Mouse (Mus musculus) left cerebral cortex, postnatal 25 days (tissue): Measurements from ENCODE around the gene Acbd4. TPM values are rescaled to one million over a fixed set of nuclear protein-coding genes. Genes with fewer than 3 reads are reported as not detected.

Experiments used
- DNase-seq, 2 experiments: peaks; one replicate each; pipeline ENCODE4 v3.0.0; 2022; ENCODE audit warnings: low spot score in 2 of 2, mixed read lengths in 1 of 2
- intact Hi-C: fragments of 180-260 bp; cut with DNase I; formaldehyde crosslinking; loops from one replicate; pipeline ENCODE4 v1.15.1; 2025
- total RNA-seq, 2 experiments: library from RNA; stranded (reverse); gene quantifications; 2 replicates each; pipeline ENCODE4 v1.2.3; 2021

The Acbd4 gene
- total RNA-seq, 2 experiments from 2014 or later: 68.9 to 70.7 TPM

- peak in 1 of 2 experiments; percentile 66 for DNase-seq
- intact Hi-C loops: no loop called here
Observed at GRCm38 (mm10) chr11:103080323-103081091, 21.0 kb upstream of the Acbd4 start.

- intact Hi-C loops: no loop called here
- DNase-seq: no peak
Observed at GRCm38 (mm10) chr11:103081631-103082030, 19.9 kb upstream of the Acbd4 start.

- DNase-seq: no peak
- intact Hi-C loops: no loop called here
Observed at GRCm38 (mm10) chr11:103093306-103093705, 8.2 kb upstream of the Acbd4 start.

GRCm38 (mm10) chr11:103093862-103094833 is 7.3 kb upstream of the Acbd4 start:
- intact Hi-C loops: no loop called here
- DNase-seq: no peak

- no peak for DNase-seq
- intact Hi-C loops: no loop called here
Observed at GRCm38 (mm10) chr11:103095107-103095670, 6.3 kb upstream of the Acbd4 start.

GRCm38 (mm10) chr11:103095801-103096200 is 5.7 kb upstream of the Acbd4 start:
- intact Hi-C loops: no loop called here
- no peak for DNase-seq

GRCm38 (mm10) chr11:103096979-103097894 is 4.2 kb upstream of the Acbd4 start:
- no peak for DNase-seq

GRCm38 (mm10) chr11:103098531-103099190 is 2.8 kb upstream of the Acbd4 start:
- intact Hi-C loops: no loop called here
- DNase-seq: no peak

More at GRCm38 (mm10) chr11:103096979-103097894, 4.2 kb upstream of the Acbd4 start:
- intact Hi-C loops: no loop called here

GRCm38 (mm10) chr11:103099352-103099940 is 2.0 kb upstream of the Acbd4 start:
- intact Hi-C loops: no loop called here
- DNase-seq: no peak

- intact Hi-C loops: no loop called here
- DNase-seq: no peak
Observed at GRCm38 (mm10) chr11:103100361-103100760, 1.1 kb upstream of the Acbd4 start.

GRCm38 (mm10) chr11:103101866-103102501 is 502 bp downstream of the Acbd4 start:
- DNase-seq: peak; percentile 77 to 90
- intact Hi-C loops: loop anchor here (1.0 to 2.0 kb wide), 3 partner anchors 13 to 225 kb away; no protein-coding TSS in a partner anchor

- intact Hi-C loops: loop anchor here (1.0 to 2.0 kb wide), 3 partner anchors 12 to 224 kb away; no protein-coding TSS in a partner anchor
- peak; percentile 96 to 98 for DNase-seq
Observed at GRCm38 (mm10) chr11:103102725-103103349, 1.4 kb downstream of the Acbd4 start.

- intact Hi-C loops: loop anchor here (2.0 kb wide), 1 partner anchor 223 kb away; no protein-coding TSS in a partner anchor
- DNase-seq: no peak
Observed at GRCm38 (mm10) chr11:103103621-103104020, 2.1 kb downstream of the Acbd4 start.

GRCm38 (mm10) chr11:103104469-103104868 is 3.0 kb downstream of the Acbd4 start:
- no peak for DNase-seq
- intact Hi-C loops: no loop called here

GRCm38 (mm10) chr11:103105180-103105725 is 3.8 kb downstream of the Acbd4 start:
- intact Hi-C loops: no loop called here
- DNase-seq: no peak

GRCm38 (mm10) chr11:103105810-103106209 is 4.3 kb downstream of the Acbd4 start:
- intact Hi-C loops: no loop called here
- DNase-seq: no peak

- intact Hi-C loops: no loop called here
- DNase-seq: no peak
Observed at GRCm38 (mm10) chr11:103106386-103106785, 4.9 kb downstream of the Acbd4 start.
